Mouse (Mus musculus): Measurements from ENCODE around the gene Fam214b. TPM values are rescaled to one million over a fixed set of nuclear protein-coding genes. Genes with fewer than 3 reads are reported as not detected.

Gene Fam214b
- total RNA-seq, 4 experiments from 2014 or later = 32.3 to 44.5 (median 37.2) TPM

- peak in 1 of 2 experiments; percentile 58 for DNase-seq (ENCODE audit: low spot score in 2 of 2)
Measured at GRCm38 (mm10) chr4:43038567-43039495, 7.2 kb downstream of the Fam214b start.

GRCm38 (mm10) chr4:43037860-43038566 is 8.0 kb downstream of the Fam214b start:
- DNase-seq (ENCODE audit: low spot score in 2 of 2) = peak in 1 of 2 experiments; percentile 1

- no peak for DNase-seq (ENCODE audit: low spot score in 2 of 2)
Measured at GRCm38 (mm10) chr4:43036356-43036755, 9.7 kb downstream of the Fam214b start.

GRCm38 (mm10) chr4:43035851-43036250 is 10.2 kb downstream of the Fam214b start:
- no peak for DNase-seq (ENCODE audit: low spot score in 2 of 2)

GRCm38 (mm10) chr4:43033481-43033880 is 12.5 kb downstream of the Fam214b start:
- no peak for DNase-seq (ENCODE audit: low spot score in 2 of 2)

- DNase-seq (ENCODE audit: low spot score in 2 of 2) = no peak
Measured at GRCm38 (mm10) chr4:43032501-43032900, 13.5 kb downstream of the Fam214b start.

GRCm38 (mm10) chr4:43031237-43031995 is 14.6 kb downstream of the Fam214b start, which contains the start of gene Stoml2:
TSS of gene Stoml2 (minus strand) at chr4:43031710.
- DNase-seq (ENCODE audit: low spot score in 2 of 2) = peak; percentile 85 to 92

GRCm38 (mm10) chr4:43030780-43031230 is 15.2 kb downstream of the Fam214b start:
- peak in 1 of 2 experiments; percentile 51 for DNase-seq (ENCODE audit: low spot score in 2 of 2)

GRCm38 (mm10) chr4:43030352-43030751 is 15.7 kb downstream of the Fam214b start:
- no peak for DNase-seq (ENCODE audit: low spot score in 2 of 2)

- DNase-seq (ENCODE audit: low spot score in 2 of 2) = no peak
Measured at GRCm38 (mm10) chr4:43029749-43030148, 16.3 kb downstream of the Fam214b start.

GRCm38 (mm10) chr4:43029121-43029520 is 16.9 kb downstream of the Fam214b start:
- no peak for DNase-seq (ENCODE audit: low spot score in 2 of 2)

GRCm38 (mm10) chr4:43025084-43025960 is 20.7 kb downstream of the Fam214b start, which contains the start of gene Pigo:
TSS of gene Pigo (minus strand) at chr4:43025819.
- DNase-seq (ENCODE audit: low spot score in 2 of 2) = peak; percentile 92 to 95

GRCm38 (mm10) chr4:43024673-43025072 is 21.3 kb downstream of the Fam214b start:
- no peak for DNase-seq (ENCODE audit: low spot score in 2 of 2)

GRCm38 (mm10) chr4:43021341-43021740 is 24.7 kb downstream of the Fam214b start:
- DNase-seq (ENCODE audit: low spot score in 2 of 2) = no peak

- DNase-seq (ENCODE audit: low spot score in 2 of 2) = no peak
Measured at GRCm38 (mm10) chr4:43020876-43021275, 25.1 kb downstream of the Fam214b start.

- no peak for DNase-seq (ENCODE audit: low spot score in 2 of 2)
Measured at GRCm38 (mm10) chr4:43019641-43020465, 26.2 kb downstream of the Fam214b start.

GRCm38 (mm10) chr4:43019176-43019575 is 26.8 kb downstream of the Fam214b start:
- DNase-seq (ENCODE audit: low spot score in 2 of 2) = no peak

GRCm38 (mm10) chr4:43018156-43018555 is 27.9 kb downstream of the Fam214b start:
- no peak for DNase-seq (ENCODE audit: low spot score in 2 of 2)

- no peak for DNase-seq (ENCODE audit: low spot score in 2 of 2)
Measured at GRCm38 (mm10) chr4:43012091-43012490, 33.9 kb downstream of the Fam214b start.

All from left cerebral cortex, adult 8-10 months (tissue).